Mouse (Mus musculus): ENCODE data around the gene Padi2.

DNA sequence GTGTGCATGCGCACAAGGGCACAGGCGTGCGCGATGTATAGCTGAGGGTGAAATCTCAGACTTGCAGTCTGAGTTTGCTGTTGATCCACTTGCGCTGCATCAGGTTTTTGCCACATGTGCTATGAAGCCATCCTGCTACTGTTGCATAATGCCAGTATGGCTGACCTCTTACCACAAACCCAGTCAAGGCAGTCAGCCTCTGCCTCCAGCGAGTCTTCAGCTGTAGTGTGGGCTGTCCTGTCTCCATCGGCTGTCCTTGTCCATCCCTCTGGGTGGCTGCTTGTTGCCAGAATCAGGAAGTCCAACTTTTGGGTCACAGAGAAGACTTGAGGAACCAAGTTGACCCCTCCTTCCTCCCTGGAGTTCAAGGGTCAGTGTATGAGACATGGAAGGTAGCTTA lies 69.2 kb downstream of the Padi2 start:
- TF ChIP-seq CTCF (IDR thresholded peaks at IDR 0.05; ENCODE audit: borderline replicate concordance, control insufficient read depth, extremely low read depth, insufficient read depth, low read length, poor library complexity): no peak
- no peak for TF ChIP-seq POLR2A (IDR thresholded peaks at IDR 0.05; ENCODE audit: control insufficient read depth, extremely low read depth, insufficient read depth, low read length, poor library complexity)
